In genomic region chr16:43710651-43711050, GRCm38 (mm10) we compare ENCODE assay signal across 14 mouse cellular contexts. TPM values are rescaled to one million over a fixed set of nuclear protein-coding genes. Genes with fewer than 3 reads are reported as not detected.
A peak's percentile ranks its signal among the peaks of the same experiment; 100 is the strongest.
DNase-seq lines count a peak whose midpoint lies in the region; ATAC-seq and TF ChIP-seq lines count a peak whose summit lies in the region.
"Had no signal": no experiment of that assay in that cellular context is flagged by ENCODE, and none has a peak within 500 bp of the region (broad histone marks: within the 10 kb centered on the region; RNA-seq: fewer than 3 reads in every experiment).

No protein-coding gene starts in this region.

- H3K36me3 ChIP-seq in midbrain, embryonic 15.5 days (replicated peaks), result no peaks in the 10 kb centered on the region
- no peaks in the 10 kb centered on the region for H3K36me3 ChIP-seq in midbrain, embryonic 16.5 days (ENCODE audit: control insufficient read depth, insufficient read depth, low read length)
- H3K36me3 ChIP-seq in heart, embryonic 14.5 days (ENCODE audit: control insufficient read depth, insufficient read depth, low read length), result no peaks in the 10 kb centered on the region

- peak overlapping the region; percentile 32 for H3K4me3 ChIP-seq in gastrocnemius, adult 2 months
- no peak overlapping the region for H3K4me3 ChIP-seq in midbrain, embryonic 15.5 days
- H3K4me3 ChIP-seq in midbrain, embryonic 16.5 days (ENCODE audit: low read depth, low read length), result no peak overlapping the region
- H3K4me3 ChIP-seq in heart, embryonic 14.5 days (ENCODE audit: control insufficient read depth in 1 of 2, insufficient read depth in 1 of 2, low read depth in 1 of 2, low read length in 2 of 2), result no peak overlapping the region

- DNase-seq in gastrocnemius, adult 2 months, result peak; percentile 67
- no peak for DNase-seq in gastrocnemius, postnatal 4 days (ENCODE audit: low spot score in 2 of 2)
- DNase-seq in lung, postnatal 36 days, result peak; percentile 43
- DNase-seq in left cerebral cortex, adult 11 months (ENCODE audit: low spot score), result no peak
- no peak for DNase-seq in cerebellum, adult 11 months
- DNase-seq: adrenal gland, postnatal 36 days; cerebellum, postnatal 25 days had no signal

- no peak for TF ChIP-seq CTCF in gastrocnemius, adult 2 months (IDR thresholded peaks at IDR 0.05)

- intact Hi-C loops in gastrocnemius, adult 2 months (cut with DNase I), result no loop called here

- no peak overlapping the region for H3K9ac ChIP-seq in midbrain, embryonic 15.5 days
- H3K9ac ChIP-seq in midbrain, embryonic 16.5 days (ENCODE audit: low read depth, low read length), result no peak overlapping the region
- no peak overlapping the region for H3K9ac ChIP-seq in heart, embryonic 14.5 days (ENCODE audit: low read length)
- H3K9ac ChIP-seq: liver, embryonic 14.5 days had no signal

- H3K27me3 ChIP-seq in midbrain, embryonic 15.5 days (replicated peaks), result no peaks in the 10 kb centered on the region
- H3K27me3 ChIP-seq in midbrain, embryonic 16.5 days (ENCODE audit: control insufficient read depth, insufficient read depth, low read depth, low read length), result no peaks in the 10 kb centered on the region
- no peaks in the 10 kb centered on the region for H3K27me3 ChIP-seq in heart, embryonic 14.5 days (ENCODE audit: control insufficient read depth, insufficient read depth, low read length)

- WGBS in midbrain, embryonic 15.5 days, result 83% methylated on average over 11 of the region's 11 CpGs
- 82% methylated on average over 11 of the region's 11 CpGs for WGBS in midbrain, embryonic 16.5 days
- 65% methylated on average over 11 of the region's 11 CpGs for WGBS in heart, embryonic 14.5 days

- peak overlapping the region; percentile 40; the same call in 1 of the 2 replicates for H3K27ac ChIP-seq in gastrocnemius, adult 2 months
- 0 out of 2 replicates have a peak overlapping the region, but pooled peaks have one; percentile 80 for H3K27ac ChIP-seq in midbrain, embryonic 15.5 days
- H3K27ac ChIP-seq in midbrain, embryonic 16.5 days (ENCODE audit: low read length), result no peak overlapping the region
- no peak overlapping the region for H3K27ac ChIP-seq in heart, embryonic 14.5 days (replicated peaks in 1 of 2; ENCODE audit: control insufficient read depth in 1 of 2, insufficient read depth in 1 of 2, low read depth in 2 of 2, low read length in 2 of 2)
- H3K27ac ChIP-seq: liver, embryonic 14.5 days had no signal

- H3K4me2 ChIP-seq in midbrain, embryonic 15.5 days, result no peak overlapping the region
- no peak overlapping the region for H3K4me2 ChIP-seq in midbrain, embryonic 16.5 days (ENCODE audit: low read length)
- peak overlapping the region; percentile 63 for H3K4me2 ChIP-seq in heart, embryonic 14.5 days (ENCODE audit: low read length)

- no peak for ATAC-seq in midbrain, embryonic 15.5 days (replicated peaks)
- no peak for ATAC-seq in midbrain, embryonic 16.5 days
- no peak for ATAC-seq in heart, embryonic 14.5 days (ENCODE audit: insufficient number of reproducible peaks, insufficient read depth, low FRiP score, low read depth)
- ATAC-seq: intestine, postnatal 0 days had no signal

- peaks cover 24% of the 10 kb centered on the region for H3K4me1 ChIP-seq in midbrain, embryonic 15.5 days
- H3K4me1 ChIP-seq in midbrain, embryonic 16.5 days (ENCODE audit: control insufficient read depth, insufficient read depth, low read length), result peaks cover 13% of the 10 kb centered on the region
- H3K4me1 ChIP-seq in heart, embryonic 14.5 days (ENCODE audit: control insufficient read depth in 2 of 2, insufficient read depth in 2 of 2, low read length in 2 of 2), result peaks cover 12 to 20% of the 10 kb centered on the region in 2 experiments

- H3K9me3 ChIP-seq in midbrain, embryonic 15.5 days, result no peaks in the 10 kb centered on the region
- no peaks in the 10 kb centered on the region for H3K9me3 ChIP-seq in midbrain, embryonic 16.5 days (replicated peaks; ENCODE audit: control insufficient read depth, low read length, poor library complexity, severe bottlenecking)
- no peaks in the 10 kb centered on the region for H3K9me3 ChIP-seq in heart, embryonic 14.5 days (ENCODE audit: control insufficient read depth, low read length)

RNA-seq across cellular contexts. Expression of gene Drd3, which starts 43.2 kb away (rescaled TPM):
- not detected for total RNA-seq in gastrocnemius, adult 2 months (2021)
- not detected for total RNA-seq in gastrocnemius, postnatal 4 days (2021)
- polyA plus RNA-seq in midbrain, embryonic 15.5 days (2015; fragmentation: Nextera tagmentation; extraction: Ambion mirVana), result not detected in 2 replicates
- not detected in 2 replicates for polyA plus RNA-seq in midbrain, embryonic 16.5 days (2015; fragmentation: Nextera tagmentation; extraction: Ambion mirVana)
- polyA plus RNA-seq in heart, embryonic 14.5 days (2014; fragmentation: Nextera tagmentation; extraction: Ambion mirVana), result not detected in 2 replicates
- total RNA-seq: adrenal gland, postnatal 36 days; midbrain, postnatal 0 days had no signal
- polyA plus RNA-seq: intestine, postnatal 0 days; liver, embryonic 14.5 days; midbrain, postnatal 0 days; urinary bladder, adult 2 months had no signal

RNA-seq across cellular contexts. Expression of gene Tigit, which starts 46.7 kb away (rescaled TPM):
- not detected for total RNA-seq in gastrocnemius, adult 2 months (2021)
- not detected for total RNA-seq in gastrocnemius, postnatal 4 days (2021)
- polyA plus RNA-seq in midbrain, embryonic 15.5 days (2015; fragmentation: Nextera tagmentation; extraction: Ambion mirVana), result not detected in 2 replicates
- not detected in 2 replicates for polyA plus RNA-seq in midbrain, embryonic 16.5 days (2015; fragmentation: Nextera tagmentation; extraction: Ambion mirVana)
- not detected in 2 replicates for polyA plus RNA-seq in heart, embryonic 14.5 days (2014; fragmentation: Nextera tagmentation; extraction: Ambion mirVana)
- total RNA-seq: adrenal gland, postnatal 36 days; midbrain, postnatal 0 days had no signal
- polyA plus RNA-seq: intestine, postnatal 0 days; liver, embryonic 14.5 days had no signal

Comparison
In these comparisons a context has a peak if more than half of its experiments do, and no peak if none do; other contexts are left out.
1. DNase-seq: peak in gastrocnemius, adult 2 months (single experiment) and lung, postnatal 36 days (single experiment); none in gastrocnemius, postnatal 4 days (0 of 2), left cerebral cortex, adult 11 months (single experiment) and cerebellum, adult 11 months (single experiment).
2. H3K27ac ChIP-seq: peak in gastrocnemius, adult 2 months (single experiment) and midbrain, embryonic 15.5 days (single experiment); none in midbrain, embryonic 16.5 days (single experiment) and heart, embryonic 14.5 days (0 of 2).